9 mouse cellular contexts compared by ENCODE assay signal in genomic region chr1:151095344-151096050, GRCm38 (mm10).
DNase-seq lines count a peak whose midpoint lies in the region; ATAC-seq and TF ChIP-seq lines count a peak whose summit lies in the region.
"Had no signal": no experiment of that assay in that cellular context is flagged by ENCODE, and none has a peak within 500 bp of the region (broad histone marks: within the 10 kb centered on the region; RNA-seq: fewer than 3 reads in every experiment).

No protein-coding gene starts in this region.

- H3K4me1 ChIP-seq in hindbrain, embryonic 13.5 days (replicated peaks), result peaks cover 10% of the 10 kb centered on the region
- peaks cover 37% of the 10 kb centered on the region for H3K4me1 ChIP-seq in liver, postnatal 0 days (ENCODE audit: insufficient read depth)
- H3K4me1 ChIP-seq in kidney, embryonic 15.5 days, result peaks cover 29% of the 10 kb centered on the region

- no peaks in the 10 kb centered on the region for H3K27me3 ChIP-seq in hindbrain, embryonic 13.5 days
- no peaks in the 10 kb centered on the region for H3K27me3 ChIP-seq in liver, postnatal 0 days (ENCODE audit: insufficient read depth, low read length)
- H3K27me3 ChIP-seq in kidney, embryonic 15.5 days, result no peaks in the 10 kb centered on the region

- peak; percentile 71 for DNase-seq in MEL-GATA-1-ER (ENCODE audit: extremely low read depth, low read depth)
- DNase-seq in liver, postnatal 0 days, result no peak
- DNase-seq in adrenal gland, postnatal 25 days, result no peak
- no peak for DNase-seq in cerebellum, postnatal 10 days
- no peak for DNase-seq in thymus, postnatal 36 days
- DNase-seq: kidney, adult 8-10 months had no signal

- no peaks in the 10 kb centered on the region for H3K36me3 ChIP-seq in hindbrain, embryonic 13.5 days
- no peaks in the 10 kb centered on the region for H3K36me3 ChIP-seq in liver, postnatal 0 days (replicated peaks; ENCODE audit: insufficient read depth, low read length)
- H3K36me3 ChIP-seq in kidney, embryonic 15.5 days, result no peaks in the 10 kb centered on the region

- WGBS in hindbrain, embryonic 13.5 days, result 52% methylated on average over 10 of the region's 10 CpGs
- WGBS in liver, postnatal 0 days (ENCODE audit: insufficient replicate concordance), result 39% methylated on average over 10 of the region's 10 CpGs
- 80% methylated on average over 10 of the region's 10 CpGs for WGBS in kidney, embryonic 15.5 days

- TF ChIP-seq CTCF in liver, postnatal 0 days (IDR thresholded peaks at IDR 0.05; ENCODE audit: low read depth), result peak; percentile 22; the same call in 1 of the 2 replicates

- no peak; the same call in 1 of the 2 replicates for TF ChIP-seq EP300 in liver, postnatal 0 days (IDR thresholded peaks at IDR 0.05; ENCODE audit: low read depth)

- H3K27ac ChIP-seq in hindbrain, embryonic 13.5 days, result no peak overlapping the region
- H3K27ac ChIP-seq in liver, postnatal 0 days (ENCODE audit: low read depth), result peak overlapping the region; percentile 91
- H3K27ac ChIP-seq in kidney, embryonic 15.5 days, result no peak overlapping the region

- H3K9me3 ChIP-seq in hindbrain, embryonic 13.5 days, result no peaks in the 10 kb centered on the region
- no peaks in the 10 kb centered on the region for H3K9me3 ChIP-seq in liver, postnatal 0 days (ENCODE audit: low read length)
- H3K9me3 ChIP-seq in kidney, embryonic 15.5 days (replicated peaks), result no peaks in the 10 kb centered on the region

- H3K9ac ChIP-seq in hindbrain, embryonic 13.5 days, result no peak overlapping the region
- H3K9ac ChIP-seq in liver, postnatal 0 days (replicated peaks), result peak overlapping the region; percentile 46; the same call in 1 of the 2 replicates
- no peak overlapping the region for H3K9ac ChIP-seq in kidney, embryonic 15.5 days

- peak; percentile 18 for ATAC-seq in CD4-positive, CD25-positive, alpha-beta regulatory T cell, adult 4 months
- 0 out of 2 replicates have a peak, but pooled peaks have one; percentile 59 for ATAC-seq in hindbrain, embryonic 13.5 days (ENCODE audit: low FRiP score)
- ATAC-seq in liver, postnatal 0 days, result peak; percentile 76
- ATAC-seq in kidney, embryonic 15.5 days (replicated peaks; ENCODE audit: low FRiP score), result no peak

- H3K4me2 ChIP-seq in hindbrain, embryonic 13.5 days, result peak overlapping the region; percentile 36; the same call in 1 of the 2 replicates
- peak overlapping the region; percentile 73 for H3K4me2 ChIP-seq in liver, postnatal 0 days (ENCODE audit: low read depth, low read length)
- H3K4me2 ChIP-seq in kidney, embryonic 15.5 days, result no peak overlapping the region

- H3K4me3 ChIP-seq in hindbrain, embryonic 13.5 days, result no peak overlapping the region
- peak overlapping the region; percentile 31 for H3K4me3 ChIP-seq in liver, postnatal 0 days (ENCODE audit: low read depth, low read length)
- H3K4me3 ChIP-seq in kidney, embryonic 15.5 days (replicated peaks), result no peak overlapping the region
